In the genomic region with DNA sequence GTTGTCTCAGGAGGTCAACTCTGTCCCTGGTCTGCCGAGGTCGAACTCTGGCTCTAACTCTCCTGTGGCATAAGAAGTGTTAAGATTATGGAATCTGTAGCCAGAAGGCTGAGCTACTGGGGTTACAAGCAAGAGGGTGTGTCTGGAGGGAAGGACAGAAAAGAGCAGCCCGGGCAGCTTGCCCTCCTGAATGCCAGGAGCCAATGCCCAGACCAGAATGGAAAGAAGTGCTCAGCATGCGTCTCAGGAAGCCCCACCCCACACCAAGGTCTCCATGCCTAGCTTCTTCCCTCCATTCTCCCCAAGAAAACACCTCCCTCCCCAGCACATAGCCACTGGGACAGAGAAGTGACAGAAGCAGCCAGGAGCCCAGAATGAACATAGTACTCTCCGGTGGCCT, we compare ENCODE assay signal across 9 mouse cellular contexts. TPM values are rescaled to one million over a fixed set of nuclear protein-coding genes. Genes with fewer than 3 reads are reported as not detected.
DNase-seq lines count a peak whose midpoint lies in the region; ATAC-seq and TF ChIP-seq lines count a peak whose summit lies in the region.
"Had no signal": no experiment of that assay in that cellular context is flagged by ENCODE, and none has a peak within 500 bp of the region (broad histone marks: within the 10 kb centered on the region; RNA-seq: fewer than 3 reads in every experiment).

No protein-coding gene starts in this region.

- H3K79me2 ChIP-seq in liver, adult 2 months (ENCODE audit: control insufficient read depth, insufficient read depth, low read length), result peaks cover 60% of the 10 kb centered on the region; the same call in 1 of the 2 replicates

- no peak for TF ChIP-seq POLR2A in liver, adult 2 months (IDR thresholded peaks at IDR 0.05; ENCODE audit: extremely low read depth, insufficient read depth, low read length)

- peaks cover 28% of the 10 kb centered on the region for H3K4me1 ChIP-seq in liver, adult 2 months (ENCODE audit: control insufficient read depth, insufficient read depth, low read length)
- peaks cover 93% of the 10 kb centered on the region for H3K4me1 ChIP-seq in heart, embryonic 10.5 days

- TF ChIP-seq CTCF in liver, adult 2 months (IDR thresholded peaks at IDR 0.05; ENCODE audit: low read depth, low read length), result no peak

- 0 out of 2 replicates have a peak overlapping the region, but pooled peaks have one; percentile 9 for H3K27ac ChIP-seq in liver, adult 2 months (replicated peaks; ENCODE audit: insufficient read depth, low read depth, low read length)
- H3K27ac ChIP-seq in heart, embryonic 10.5 days, result peak overlapping the region; percentile 93
- H3K27ac ChIP-seq: liver, embryonic 15.5 days had no signal

- no peak overlapping the region for H3K9ac ChIP-seq in liver, adult 2 months (ENCODE audit: low read depth, low read length)
- H3K9ac ChIP-seq: liver, embryonic 15.5 days had no signal

- no peak overlapping the region for H3K4me3 ChIP-seq in liver, adult 2 months (ENCODE audit: insufficient read depth, low read depth, low read length)
- H3K4me3 ChIP-seq in heart, embryonic 10.5 days, result no peak overlapping the region
- H3K4me3 ChIP-seq: liver, embryonic 15.5 days had no signal

- peaks cover 1% of the 10 kb centered on the region; the same call in 1 of the 2 replicates for H3K36me3 ChIP-seq in liver, adult 2 months (ENCODE audit: control insufficient read depth, insufficient read depth, low read length)
- H3K36me3 ChIP-seq in heart, embryonic 10.5 days, result peaks cover 8% of the 10 kb centered on the region; the same call in 1 of the 2 replicates

- no peak for DNase-seq in liver, adult 2 months (ENCODE audit: extremely low read depth, low read depth, low spot score)
- DNase-seq in liver, result no peak
- DNase-seq in cerebellum, postnatal 14 days, result peak; percentile 51 to 52
- no peak for DNase-seq in heart, embryonic 10.5 days (ENCODE audit: low spot score)
- DNase-seq in lung, postnatal 36 days, result peak; percentile 77
- no peak for DNase-seq in urinary bladder, postnatal 25 days (ENCODE audit: low spot score)
- DNase-seq in right cerebral cortex, postnatal 25 days, result no peak

- no peaks in the 10 kb centered on the region for H3K9me3 ChIP-seq in heart, embryonic 10.5 days
- H3K9me3 ChIP-seq: liver, embryonic 15.5 days had no signal

- H3K27me3 ChIP-seq in liver, adult 2 months (ENCODE audit: control insufficient read depth, insufficient read depth, low read length), result no peaks in the 10 kb centered on the region
- no peaks in the 10 kb centered on the region for H3K27me3 ChIP-seq in heart, embryonic 10.5 days (ENCODE audit: insufficient read depth, poor library complexity, severe bottlenecking)
- H3K27me3 ChIP-seq: liver, embryonic 15.5 days had no signal

- ATAC-seq in CD4-positive, CD25-positive, alpha-beta regulatory T cell, adult 4 months, result no peak

- WGBS in liver, adult 2 months, result 53% methylated on average over 5 of the region's 5 CpGs
- 52% methylated on average over 5 of the region's 5 CpGs for WGBS in heart, embryonic 10.5 days

RNA-seq across cellular contexts. Expression of gene Tmbim1, which starts 6.4 kb away (rescaled TPM):
- 26.1 and 31.5 TPM in 2 replicates for total RNA-seq in liver, adult 2 months (2014; rRNA removed)
- 89.8 and 101 TPM in 2 replicates for polyA plus RNA-seq in liver, adult 2 months (2012; rRNA removed)
- 25.5 and 33.1 TPM in 2 replicates for polyA plus RNA-seq in heart, embryonic 10.5 days (2016; fragmentation: Nextera tagmentation; extraction: Ambion mirVana)
- 10 to 100 TPM; 16.7 to 27.5 TPM for polyA plus RNA-seq in CD4-positive, CD25-positive, alpha-beta regulatory T cell, adult 4 months (2017; shearing (Covaris generic))

RNA-seq across cellular contexts. Expression of gene Pnkd, which starts 14.3 kb away (rescaled TPM):
- 28.0 and 34.4 TPM in 2 replicates for total RNA-seq in liver, adult 2 months (2014; rRNA removed)
- 130 and 138 TPM in 2 replicates for polyA plus RNA-seq in liver, adult 2 months (2012; rRNA removed)
- 170 and 253 TPM in 2 replicates for polyA plus RNA-seq in heart, embryonic 10.5 days (2016; fragmentation: Nextera tagmentation; extraction: Ambion mirVana)
- polyA plus RNA-seq in CD4-positive, CD25-positive, alpha-beta regulatory T cell, adult 4 months (2017; shearing (Covaris generic)), result 10 to 100 TPM; 78.8 to 83.8 TPM

RNA-seq across cellular contexts. Expression of gene Aamp, which starts 14.5 kb away (rescaled TPM):
- total RNA-seq in liver, adult 2 months (2014; rRNA removed), result 112 and 115 TPM in 2 replicates
- polyA plus RNA-seq in liver, adult 2 months (2012; rRNA removed), result 156 TPM in 2 replicates
- 224 and 261 TPM in 2 replicates for polyA plus RNA-seq in heart, embryonic 10.5 days (2016; fragmentation: Nextera tagmentation; extraction: Ambion mirVana)
- polyA plus RNA-seq in CD4-positive, CD25-positive, alpha-beta regulatory T cell, adult 4 months (2017; shearing (Covaris generic)), result 100 to 1,000 TPM; 205 to 288 TPM

RNA-seq across cellular contexts. Expression of gene Gpbar1, which starts 20.6 kb away (rescaled TPM):
- not detected in 2 replicates for total RNA-seq in liver, adult 2 months (2014; rRNA removed)
- polyA plus RNA-seq in liver, adult 2 months (2012; rRNA removed), result 0.11 and 0.20 TPM in 2 replicates
- polyA plus RNA-seq in heart, embryonic 10.5 days (2016; fragmentation: Nextera tagmentation; extraction: Ambion mirVana), result 0.70 and 1.7 TPM in 2 replicates
- polyA plus RNA-seq in CD4-positive, CD25-positive, alpha-beta regulatory T cell, adult 4 months (2017; shearing (Covaris generic)), result 1 to 10 TPM in 1 of 2 experiments, not detected in 1; 1.1 TPM

Comparison
In these comparisons a context has a peak if more than half of its experiments do, and no peak if none do; other contexts are left out.
1. DNase-seq: peak in cerebellum, postnatal 14 days (2 of 2) and lung, postnatal 36 days (single experiment); none in liver, adult 2 months (single experiment), liver (single experiment), heart, embryonic 10.5 days (single experiment), urinary bladder, postnatal 25 days (single experiment) and right cerebral cortex, postnatal 25 days (single experiment).